Mouse (Mus musculus) neural tube, embryonic 12.5 days (tissue): ENCODE results near the gene Ldb1. TPM values are rescaled to one million over a fixed set of nuclear protein-coding genes. Genes with fewer than 3 reads are reported as not detected.

ENCODE experiments used
- ATAC-seq: fragments of 200-750 bp; cut with Nextera tagmentation; 2 replicates; pipeline ENCODE4 v1.8.0; 2017; ENCODE audit warnings: low read depth, mild to moderate bottlenecking, moderate TSS enrichment, moderate library complexity; ENCODE audit not compliant: low FRiP score
- H3K27ac ChIP-seq: fragments of 300-500 bp; sonication (generic); 2 replicates; pipeline ENCODE4 v1.5.1; 2016
- H3K27me3 ChIP-seq: fragments of 300-500 bp; sonication (generic); replicated peaks from 2 replicates; pipeline ENCODE4 v1.6.1; 2016; ENCODE audit warnings: mild to moderate bottlenecking
- H3K36me3 ChIP-seq: fragments of 300-500 bp; sonication (generic); 2 replicates; pipeline ENCODE4 v1.6.1; 2016; ENCODE audit warnings: mild to moderate bottlenecking
- H3K4me1 ChIP-seq: fragments of 300-500 bp; sonication (generic); 2 replicates; pipeline ENCODE4 v1.6.1; 2016
- H3K4me2 ChIP-seq: fragments of 300-500 bp; sonication (generic); replicated peaks from 2 replicates; pipeline ENCODE4 v1.6.1; 2016; ENCODE audit warnings: mild to moderate bottlenecking
- H3K4me3 ChIP-seq: fragments of 300-500 bp; sonication (generic); 2 replicates; pipeline ENCODE4 v1.5.1; 2016
- H3K9ac ChIP-seq: fragments of 300-500 bp; sonication (generic); 2 replicates; pipeline ENCODE4 v1.6.1; 2016; ENCODE audit warnings: mild to moderate bottlenecking
- H3K9me3 ChIP-seq: fragments of 300-500 bp; sonication (generic); 2 replicates; pipeline ENCODE4 v1.6.1; 2016; ENCODE audit warnings: mild to moderate bottlenecking
- WGBS: fragments of 180-500 bp; shearing (Covaris S2); methylation state at CpG from one replicate; pipeline ENCODE4 v1.1.7; 2016; 5-methylcytosine and 5-hydroxymethylcytosine counted together
- polyA plus RNA-seq: library from polyadenylated mRNA; unstranded; fragments of >200 nt; fragmentation: Nextera tagmentation; extraction: Ambion mirVana; gene quantifications from 2 replicates; pipeline ENCODE4 v1.2.1, GENCODE M21; 2016

Ldb1 gene
- polyA plus RNA-seq, 1 experiment from 2014 or later, result 139 TPM

- H3K27ac ChIP-seq, result no peak overlapping the region
- no peaks in the 10 kb centered on the region; the same call in 1 of the 2 replicates for H3K9me3 ChIP-seq
- H3K27me3 ChIP-seq, result no peaks in the 10 kb centered on the region
- no peak overlapping the region for H3K4me3 ChIP-seq
- no peak overlapping the region for H3K9ac ChIP-seq
- H3K36me3 ChIP-seq, result peaks cover 62% of the 10 kb centered on the region
- no peak overlapping the region for H3K4me2 ChIP-seq
- WGBS, result 95% methylated on average over 11 of the region's 11 CpGs
- no peak for ATAC-seq
- peaks cover 27% of the 10 kb centered on the region for H3K4me1 ChIP-seq
Observed at GRCm38 (mm10) chr19:46033911-46034310, 11.1 kb downstream of the Ldb1 start.

GRCm38 (mm10) chr19:46032731-46033510 is 12.1 kb downstream of the Ldb1 start:
- ATAC-seq, result no peak
- no peaks in the 10 kb centered on the region; the same call in 1 of the 2 replicates for H3K9me3 ChIP-seq
- no peak overlapping the region for H3K4me2 ChIP-seq
- H3K4me1 ChIP-seq, result peaks cover 21% of the 10 kb centered on the region
- H3K4me3 ChIP-seq, result no peak overlapping the region
- peaks cover 62% of the 10 kb centered on the region for H3K36me3 ChIP-seq
- H3K27me3 ChIP-seq, result no peaks in the 10 kb centered on the region
- H3K27ac ChIP-seq, result no peak overlapping the region
- 85% methylated on average over 26 of the region's 26 CpGs for WGBS
- no peak overlapping the region for H3K9ac ChIP-seq

GRCm38 (mm10) chr19:46031689-46032432 is 13.2 kb downstream of the Ldb1 start:
- no peaks in the 10 kb centered on the region; the same call in 1 of the 2 replicates for H3K9me3 ChIP-seq
- H3K4me3 ChIP-seq, result no peak overlapping the region
- peaks cover 62% of the 10 kb centered on the region for H3K36me3 ChIP-seq
- ATAC-seq, result no peak
- no peaks in the 10 kb centered on the region for H3K27me3 ChIP-seq
- H3K4me2 ChIP-seq, result no peak overlapping the region
- H3K9ac ChIP-seq, result no peak overlapping the region
- peaks cover 11% of the 10 kb centered on the region for H3K4me1 ChIP-seq
- whole genome bisulfite sequencing, result 78% methylated on average over 9 of the region's 9 CpGs
- H3K27ac ChIP-seq, result no peak overlapping the region

- WGBS, result 95% methylated on average over 10 of the region's 10 CpGs
Observed at GRCm38 (mm10) chr19:46030196-46030983, 14.6 kb downstream of the Ldb1 start.

GRCm38 (mm10) chr19:46029652-46030051 is 15.4 kb downstream of the Ldb1 start:
- H3K27me3 ChIP-seq, result no peaks in the 10 kb centered on the region
- no peak overlapping the region for H3K4me3 ChIP-seq
- H3K4me1 ChIP-seq, result no peaks in the 10 kb centered on the region
- no peak overlapping the region for H3K27ac ChIP-seq
- WGBS, result 95% methylated on average over 1 of the region's 1 CpGs
- H3K4me2 ChIP-seq, result no peak overlapping the region
- H3K9me3 ChIP-seq, result no peaks in the 10 kb centered on the region; the same call in 1 of the 2 replicates
- no peak for ATAC-seq
- no peak overlapping the region for H3K9ac ChIP-seq
- peaks cover 43% of the 10 kb centered on the region for H3K36me3 ChIP-seq

More at GRCm38 (mm10) chr19:46030196-46030983, 14.6 kb downstream of the Ldb1 start:
- H3K4me2 ChIP-seq, result no peak overlapping the region
- ATAC-seq, result no peak
- H3K4me1 ChIP-seq, result no peaks in the 10 kb centered on the region
- H3K4me3 ChIP-seq, result no peak overlapping the region
- no peaks in the 10 kb centered on the region; the same call in 1 of the 2 replicates for H3K9me3 ChIP-seq
- no peak overlapping the region for H3K27ac ChIP-seq
- no peak overlapping the region for H3K9ac ChIP-seq
- H3K27me3 ChIP-seq, result no peaks in the 10 kb centered on the region
- peaks cover 51% of the 10 kb centered on the region for H3K36me3 ChIP-seq

GRCm38 (mm10) chr19:46028747-46029320 is 16.2 kb downstream of the Ldb1 start:
- Histone ChIP-seq H3K9ac (no peak overlapping the region), H3K4me2 (no peak overlapping the region), H3K27ac (no peak overlapping the region), H3K9me3 (no peaks in the 10 kb centered on the region; the same call in 1 of the 2 replicates), H3K36me3 (peaks cover 35% of the 10 kb centered on the region), H3K4me1 (no peaks in the 10 kb centered on the region), H3K4me3 (no peak overlapping the region), H3K27me3 (no peaks in the 10 kb centered on the region)
- no peak for ATAC-seq
- WGBS, result 76% methylated on average over 11 of the region's 11 CpGs

GRCm38 (mm10) chr19:46026567-46026966 is 18.4 kb downstream of the Ldb1 start:
- no peak overlapping the region for H3K9ac ChIP-seq
- no peak for ATAC-seq
- no peaks in the 10 kb centered on the region for H3K4me1 ChIP-seq
- 73% methylated on average over 8 of the region's 8 CpGs for WGBS
- no peak overlapping the region for H3K4me3 ChIP-seq
- peaks cover 12% of the 10 kb centered on the region for H3K36me3 ChIP-seq
- no peaks in the 10 kb centered on the region; the same call in 1 of the 2 replicates for H3K9me3 ChIP-seq
- no peaks in the 10 kb centered on the region for H3K27me3 ChIP-seq
- no peak overlapping the region for H3K27ac ChIP-seq
- no peak overlapping the region for H3K4me2 ChIP-seq

- no peaks in the 10 kb centered on the region for H3K4me1 ChIP-seq
- no peaks in the 10 kb centered on the region for H3K36me3 ChIP-seq
- 87% methylated on average over 6 of the region's 6 CpGs for WGBS
- no peak overlapping the region for H3K4me3 ChIP-seq
- no peaks in the 10 kb centered on the region for H3K27me3 ChIP-seq
- no peak overlapping the region for H3K9ac ChIP-seq
- ATAC-seq, result no peak
- no peak overlapping the region for H3K4me2 ChIP-seq
- H3K9me3 ChIP-seq, result no peaks in the 10 kb centered on the region; the same call in 1 of the 2 replicates
- no peak overlapping the region for H3K27ac ChIP-seq
Observed at GRCm38 (mm10) chr19:46024959-46025358, 20.1 kb downstream of the Ldb1 start.

- H3K4me3 ChIP-seq, result no peak overlapping the region
- no peak overlapping the region for H3K27ac ChIP-seq
- H3K27me3 ChIP-seq, result no peaks in the 10 kb centered on the region
- 84% methylated on average over 2 of the region's 2 CpGs for WGBS
- H3K36me3 ChIP-seq, result no peaks in the 10 kb centered on the region
- ATAC-seq, result no peak
- H3K9ac ChIP-seq, result no peak overlapping the region
- H3K9me3 ChIP-seq, result no peaks in the 10 kb centered on the region
- H3K4me2 ChIP-seq, result no peak overlapping the region
- no peaks in the 10 kb centered on the region for H3K4me1 ChIP-seq
Observed at GRCm38 (mm10) chr19:46016023-46016422, 29.0 kb downstream of the Ldb1 start.

- WGBS, result 42% methylated on average over 12 of the region's 12 CpGs
- no peaks in the 10 kb centered on the region for H3K36me3 ChIP-seq
- 0 out of 2 replicates have a peak, but pooled peaks have one; percentile 61 for ATAC-seq
- H3K9ac ChIP-seq, result no peak overlapping the region
- H3K4me1 ChIP-seq, result no peaks in the 10 kb centered on the region
- H3K4me2 ChIP-seq, result no peak overlapping the region
- H3K27me3 ChIP-seq, result no peaks in the 10 kb centered on the region
- H3K4me3 ChIP-seq, result no peak overlapping the region
- H3K9me3 ChIP-seq, result no peaks in the 10 kb centered on the region
- H3K27ac ChIP-seq, result no peak overlapping the region
Observed at GRCm38 (mm10) chr19:46014572-46015178, 30.3 kb downstream of the Ldb1 start.

GRCm38 (mm10) chr19:46005680-46006079 is 39.3 kb downstream of the Ldb1 start:
- Histone ChIP-seq H3K4me3 (no peak overlapping the region), H3K27me3 (peaks cover 17% of the 10 kb centered on the region), H3K4me1 (peaks cover 16% of the 10 kb centered on the region), H3K9me3 (no peaks in the 10 kb centered on the region), H3K36me3 (no peaks in the 10 kb centered on the region), H3K9ac (no peak overlapping the region), H3K4me2 (no peak overlapping the region), H3K27ac (no peak overlapping the region)
- no peak for ATAC-seq
- WGBS, result 83% methylated on average over 7 of the region's 7 CpGs
